Mouse (Mus musculus): ENCODE data around the gene Rbm20. TPM values are rescaled to one million over a fixed set of nuclear protein-coding genes. Genes with fewer than 3 reads are reported as not detected.

The Rbm20 gene
- total RNA-seq, 1 experiment = 2.5 TPM

GRCm38 (mm10) chr19:53815714-53816113 is 138.6 kb downstream of the Rbm20 start:
- Histone ChIP-seq H3K4me3 (ENCODE audit: insufficient read depth in 1 of 2, low read depth in 1 of 2, low read length in 2 of 2, poor library complexity in 1 of 2, severe bottlenecking in 1 of 2) (no peak overlapping the region), H3K9me3 (ENCODE audit: control insufficient read depth, insufficient read depth, low read depth, low read length) (no peaks in the 10 kb centered on the region), H3K36me3 (ENCODE audit: control insufficient read depth, insufficient read depth, low read length, poor library complexity, severe bottlenecking) (no peaks in the 10 kb centered on the region), H3K4me1 (ENCODE audit: control insufficient read depth in 2 of 2, insufficient read depth in 2 of 2, low read length in 2 of 2, poor library complexity in 1 of 2) (no peaks in the 10 kb centered on the region), H3K27ac (ENCODE audit: insufficient read depth, low read depth, low read length, poor library complexity, severe bottlenecking) (no peak overlapping the region), H3K9ac (ENCODE audit: insufficient read depth, low read depth, low read length, poor library complexity, severe bottlenecking) (no peak overlapping the region)
- no peak for TF ChIP-seq CHD2 (IDR thresholded peaks at IDR 0.05; ENCODE audit: low read depth, low read length)
- TF ChIP-seq ZC3H11A (IDR thresholded peaks at IDR 0.05; ENCODE audit: borderline replicate concordance, low read depth, low read length) = no peak
- no peak for TF ChIP-seq MAFK (IDR thresholded peaks at IDR 0.05; ENCODE audit: insufficient read depth, low read depth, low read length)
- TF ChIP-seq HCFC1 (IDR thresholded peaks at IDR 0.05; ENCODE audit: borderline replicate concordance, insufficient read depth, low read length) = no peak
- TF ChIP-seq ZNF384 (IDR thresholded peaks at IDR 0.05; ENCODE audit: low read depth, low read length) = no peak
- in situ Hi-C loops (cut with MboI; ENCODE audit: low sequenced_read_pairs in 2 of 2, unreplicated experiment in 2 of 2) = no loop called here
- DNase-seq (ENCODE audit: low read depth, low spot score) = no peak

- Histone ChIP-seq H3K9me3 (ENCODE audit: control insufficient read depth, insufficient read depth, low read depth, low read length) (no peaks in the 10 kb centered on the region), H3K9ac (ENCODE audit: insufficient read depth, low read depth, low read length, poor library complexity, severe bottlenecking) (no peak overlapping the region), H3K4me1 (ENCODE audit: control insufficient read depth in 2 of 2, insufficient read depth in 2 of 2, low read length in 2 of 2, poor library complexity in 1 of 2) (0 out of 4 replicates have a peak, but pooled peaks cover 1 to 4% of the 10 kb centered on the region in 2 experiments), H3K4me3 (ENCODE audit: insufficient read depth in 1 of 2, low read depth in 1 of 2, low read length in 2 of 2, poor library complexity in 1 of 2, severe bottlenecking in 1 of 2) (no peak overlapping the region), H3K36me3 (ENCODE audit: control insufficient read depth, insufficient read depth, low read length, poor library complexity, severe bottlenecking) (no peaks in the 10 kb centered on the region), H3K27ac (ENCODE audit: insufficient read depth, low read depth, low read length, poor library complexity, severe bottlenecking) (no peak overlapping the region)
- in situ Hi-C loops (cut with MboI; ENCODE audit: low sequenced_read_pairs in 2 of 2, unreplicated experiment in 2 of 2) = no loop called here
- no peak for TF ChIP-seq ZNF384 (IDR thresholded peaks at IDR 0.05; ENCODE audit: low read depth, low read length)
- TF ChIP-seq MAFK (IDR thresholded peaks at IDR 0.05; ENCODE audit: insufficient read depth, low read depth, low read length) = no peak
- TF ChIP-seq ZC3H11A (IDR thresholded peaks at IDR 0.05; ENCODE audit: borderline replicate concordance, low read depth, low read length) = no peak
- no peak for TF ChIP-seq CHD2 (IDR thresholded peaks at IDR 0.05; ENCODE audit: low read depth, low read length)
- TF ChIP-seq HCFC1 (IDR thresholded peaks at IDR 0.05; ENCODE audit: borderline replicate concordance, insufficient read depth, low read length) = no peak
- DNase-seq (ENCODE audit: low read depth, low spot score) = no peak
These were observed 139.1 kb downstream of the Rbm20 start for GRCm38 (mm10) chr19:53816242-53816641.

GRCm38 (mm10) chr19:53819299-53819698 is 142.2 kb downstream of the Rbm20 start:
- Histone ChIP-seq H3K4me3 (ENCODE audit: insufficient read depth in 1 of 2, low read depth in 1 of 2, low read length in 2 of 2, poor library complexity in 1 of 2, severe bottlenecking in 1 of 2) (no peak overlapping the region), H3K4me1 (ENCODE audit: control insufficient read depth in 2 of 2, insufficient read depth in 2 of 2, low read length in 2 of 2, poor library complexity in 1 of 2) (peaks cover 1 to 6% of the 10 kb centered on the region in 2 experiments; a peak in 1 of 4 replicates), H3K27ac (ENCODE audit: insufficient read depth, low read depth, low read length, poor library complexity, severe bottlenecking) (no peak overlapping the region), H3K36me3 (ENCODE audit: control insufficient read depth, insufficient read depth, low read length, poor library complexity, severe bottlenecking) (no peaks in the 10 kb centered on the region), H3K9ac (ENCODE audit: insufficient read depth, low read depth, low read length, poor library complexity, severe bottlenecking) (no peak overlapping the region), H3K9me3 (ENCODE audit: control insufficient read depth, insufficient read depth, low read depth, low read length) (no peaks in the 10 kb centered on the region)
- DNase-seq (ENCODE audit: low read depth, low spot score) = no peak
- in situ Hi-C loops (cut with MboI; ENCODE audit: low sequenced_read_pairs in 2 of 2, unreplicated experiment in 2 of 2) = no loop called here
- TF ChIP-seq ZNF384 (IDR thresholded peaks at IDR 0.05; ENCODE audit: low read depth, low read length) (no peak), MAFK (IDR thresholded peaks at IDR 0.05; ENCODE audit: insufficient read depth, low read depth, low read length) (no peak), ZC3H11A (IDR thresholded peaks at IDR 0.05; ENCODE audit: borderline replicate concordance, low read depth, low read length) (no peak), HCFC1 (IDR thresholded peaks at IDR 0.05; ENCODE audit: borderline replicate concordance, insufficient read depth, low read length) (no peak), CHD2 (IDR thresholded peaks at IDR 0.05; ENCODE audit: low read depth, low read length) (no peak)

- Histone ChIP-seq H3K9ac (ENCODE audit: insufficient read depth, low read depth, low read length, poor library complexity, severe bottlenecking) (no peak overlapping the region), H3K4me3 (ENCODE audit: insufficient read depth in 1 of 2, low read depth in 1 of 2, low read length in 2 of 2, poor library complexity in 1 of 2, severe bottlenecking in 1 of 2) (0 out of 4 replicates have a peak overlapping the region, but pooled peaks of 1 of the 2 experiments have one; percentile 5), H3K27ac (ENCODE audit: insufficient read depth, low read depth, low read length, poor library complexity, severe bottlenecking) (peak overlapping the region; percentile 37; the same call in 1 of the 2 replicates), H3K9me3 (ENCODE audit: control insufficient read depth, insufficient read depth, low read depth, low read length) (no peaks in the 10 kb centered on the region), H3K4me1 (ENCODE audit: control insufficient read depth in 2 of 2, insufficient read depth in 2 of 2, low read length in 2 of 2, poor library complexity in 1 of 2) (peaks cover 1 to 6% of the 10 kb centered on the region in 2 experiments; a peak in 1 of 4 replicates), H3K36me3 (ENCODE audit: control insufficient read depth, insufficient read depth, low read length, poor library complexity, severe bottlenecking) (no peaks in the 10 kb centered on the region)
- TF ChIP-seq ZNF384 (IDR thresholded peaks at IDR 0.05; ENCODE audit: low read depth, low read length) (no peak), HCFC1 (IDR thresholded peaks at IDR 0.05; ENCODE audit: borderline replicate concordance, insufficient read depth, low read length) (no peak), MAFK (IDR thresholded peaks at IDR 0.05; ENCODE audit: insufficient read depth, low read depth, low read length) (no peak), ZC3H11A (IDR thresholded peaks at IDR 0.05; ENCODE audit: borderline replicate concordance, low read depth, low read length) (no peak), CHD2 (IDR thresholded peaks at IDR 0.05; ENCODE audit: low read depth, low read length) (no peak)
- in situ Hi-C loops (cut with MboI; ENCODE audit: low sequenced_read_pairs in 2 of 2, unreplicated experiment in 2 of 2) = no loop called here
- peak; percentile 41 for DNase-seq (ENCODE audit: low read depth, low spot score)
These were observed 144.4 kb downstream of the Rbm20 start for GRCm38 (mm10) chr19:53821241-53822120.
